Mouse (Mus musculus): Measurements from ENCODE around the gene Scgb2b17. TPM values are rescaled to one million over a fixed set of nuclear protein-coding genes. Genes with fewer than 3 reads are reported as not detected.
"Not testable (repeated sequence)": the region's sequence is repeated elsewhere in the genome, so short reads cannot be mapped to it uniquely, and the experiment has no call there.

Gene Scgb2b17
- total RNA-seq (2021), result not detected

- intact Hi-C loops (cut with DNase I), result not testable (repeated sequence)
Measured at GRCm38 (mm10) chr7:33056461-33056860, at the start of gene Scgb2b17. TSS of gene Scgb2b17 (minus strand) at chr7:33056561.

GRCm38 (mm10) chr7:33063149-33063548 lies 6.8 kb upstream of the Scgb2b17 start, which contains the start of gene Scgb1b17:
TSS of gene Scgb1b17 (plus strand) at chr7:33063449.
- DNase-seq (ENCODE audit: low spot score in 2 of 2); intact Hi-C loops (cut with DNase I): not testable (repeated sequence)

More at GRCm38 (mm10) chr7:33056461-33056860, at the start of gene Scgb2b17:
- DNase-seq (ENCODE audit: low spot score in 2 of 2), result not testable (repeated sequence)

Other genes starting within 250 kb of the Scgb2b17 start
- gene Scgb2b15, start 226.9 kb downstream of the Scgb2b17 start, total RNA-seq (2021), result not detected
- not detected for gene Scgb1b15, start 220.0 kb downstream of the Scgb2b17 start, total RNA-seq (2021)
- not detected for gene Scgb1b17, start 6.9 kb upstream of the Scgb2b17 start, total RNA-seq (2021)
- not detected for gene Scgb2b18, start 117.3 kb upstream of the Scgb2b17 start, total RNA-seq (2021)
- not detected for gene Scgb1b18, start 129.0 kb upstream of the Scgb2b17 start, total RNA-seq (2021)
- not detected for gene Scgb2b19, start 223.8 kb upstream of the Scgb2b17 start, total RNA-seq (2021)
- not detected for gene Scgb1b19, start 230.7 kb upstream of the Scgb2b17 start, total RNA-seq (2021)